Mouse (Mus musculus) stomach, embryonic 14.5 days (tissue): ENCODE data around the gene Tbx18. TPM values are rescaled to one million over a fixed set of nuclear protein-coding genes. Genes with fewer than 3 reads are reported as not detected.

Experiments
- ATAC-seq: fragments of 200-750 bp; cut with Nextera tagmentation; 2 replicates; pipeline ENCODE4 v1.8.0; 2017; ENCODE audit warnings: low read depth, moderate TSS enrichment; ENCODE audit not compliant: insufficient number of reproducible peaks, insufficient read depth, low FRiP score
- H3K27ac ChIP-seq: fragments of 300-500 bp; sonication (generic); 2 replicates; pipeline ENCODE4 v1.5.1; 2014; ENCODE audit warnings: mild to moderate bottlenecking, low read length, moderate library complexity, mixed read lengths
- H3K27me3 ChIP-seq: fragments of 300-500 bp; sonication (generic); 2 replicates; pipeline ENCODE4 v1.6.1; 2014; ENCODE audit warnings: low read length, control low read depth, mixed read lengths; ENCODE audit not compliant: control insufficient read depth, insufficient read depth
- H3K36me3 ChIP-seq: fragments of 300-500 bp; sonication (generic); 2 replicates; pipeline ENCODE4 v1.6.1; 2014; ENCODE audit warnings: mild to moderate bottlenecking, control low read depth, low read length, moderate library complexity, mixed read lengths; ENCODE audit not compliant: control insufficient read depth, insufficient read depth
- H3K4me1 ChIP-seq: fragments of 300-500 bp; sonication (generic); 2 replicates; pipeline ENCODE4 v1.6.1; 2014; ENCODE audit warnings: low read length, control low read depth, mixed read lengths; ENCODE audit not compliant: control insufficient read depth, insufficient read depth
- H3K4me2 ChIP-seq: fragments of 300-500 bp; sonication (generic); replicated peaks from 2 replicates; pipeline ENCODE4 v1.6.1; 2014; ENCODE audit warnings: low read depth, low read length, control low read depth
- H3K4me3 ChIP-seq: fragments of 300-500 bp; sonication (generic); 2 replicates; pipeline ENCODE4 v1.5.1; 2014; ENCODE audit warnings: low read depth, low read length, control low read depth
- H3K9ac ChIP-seq: fragments of 300-500 bp; sonication (generic); replicated peaks from 2 replicates; pipeline ENCODE4 v1.6.1; 2014; ENCODE audit warnings: low read depth, mild to moderate bottlenecking, control low read depth, low read length, moderate library complexity, mixed read lengths
- H3K9me3 ChIP-seq: fragments of 300-500 bp; sonication (generic); 2 replicates; pipeline ENCODE4 v1.6.1; 2016; ENCODE audit warnings: low read depth, low read length, control low read depth; ENCODE audit not compliant: control insufficient read depth
- WGBS: fragments of 180-500 bp; shearing (Covaris S2); extraction: QIAGEN DNeasy Blood & Tissue Kit; methylation state at CpG from one replicate; pipeline ENCODE4 v1.1.7; 2014; 5-methylcytosine and 5-hydroxymethylcytosine counted together
- polyA plus RNA-seq: library from polyadenylated mRNA; unstranded; fragments of >200 nt; fragmentation: Nextera tagmentation; extraction: Ambion mirVana; gene quantifications from 2 replicates; pipeline ENCODE4 v1.2.1, GENCODE M21; 2014

Gene Tbx18
- polyA plus RNA-seq, 1 experiment from 2014 or later, result 0.51 TPM

DNA sequence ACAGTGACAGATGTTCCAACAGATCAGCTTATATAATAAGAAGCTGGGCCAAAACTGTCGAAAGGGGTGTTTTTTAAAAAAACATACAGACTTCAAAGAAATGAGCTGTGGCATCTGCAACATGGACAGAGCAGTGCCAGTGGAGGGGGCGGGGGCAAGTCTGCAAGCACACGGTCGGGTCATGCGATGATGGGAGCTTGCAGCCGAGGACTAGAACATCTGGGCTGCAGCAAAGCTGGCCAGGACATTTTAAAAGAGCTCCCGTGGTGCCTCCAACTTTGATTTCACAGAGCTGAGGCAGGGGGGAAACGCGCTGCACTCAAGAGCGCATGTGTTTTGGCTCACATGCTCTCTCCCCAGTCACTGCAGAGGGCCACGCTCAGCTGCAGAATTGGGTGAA is 48.8 kb downstream of the Tbx18 start:
- Histone ChIP-seq H3K36me3 (no peaks in the 10 kb centered on the region), H3K4me2 (no peak overlapping the region), H3K4me1 (no peaks in the 10 kb centered on the region), H3K9me3 (no peaks in the 10 kb centered on the region), H3K4me3 (no peak overlapping the region), H3K27ac (no peak overlapping the region), H3K27me3 (no peaks in the 10 kb centered on the region), H3K9ac (no peak overlapping the region)
- peak; percentile 37; the same call in 1 of the 2 replicates for ATAC-seq
- 39% methylated on average over 11 of the region's 11 CpGs for WGBS
